25 mouse cellular contexts compared by ENCODE assay signal in genomic region chr13:30263681-30264080, GRCm38 (mm10).
DNase-seq lines count a peak whose midpoint lies in the region; ATAC-seq and TF ChIP-seq lines count a peak whose summit lies in the region.
"Had no signal": no experiment of that assay in that cellular context is flagged by ENCODE, and none has a peak within 500 bp of the region (broad histone marks: within the 10 kb centered on the region; RNA-seq: fewer than 3 reads in every experiment).

No protein-coding gene starts in this region.

- no peaks in the 10 kb centered on the region for H3K36me3 ChIP-seq in midbrain, postnatal 0 days (ENCODE audit: insufficient read depth, low read length)
- H3K36me3 ChIP-seq in midbrain, embryonic 14.5 days (ENCODE audit: control insufficient read depth, insufficient read depth, low read length) = no peaks in the 10 kb centered on the region
- H3K36me3 ChIP-seq: embryonic facial prominence, embryonic 12.5 days; embryonic facial prominence, embryonic 15.5 days; heart, embryonic 10.5 days; heart, embryonic 13.5 days had no signal

- H3K27ac ChIP-seq in midbrain, postnatal 0 days (ENCODE audit: low read depth, low read length) = no peak overlapping the region
- no peak overlapping the region for H3K27ac ChIP-seq in midbrain, embryonic 14.5 days (replicated peaks; ENCODE audit: low read depth, low read length)
- H3K27ac ChIP-seq: embryonic facial prominence, embryonic 12.5 days; embryonic facial prominence, embryonic 15.5 days; heart, adult 2 months; heart, embryonic 10.5 days; heart, embryonic 13.5 days; hindbrain, embryonic 14.5 days; hindbrain, postnatal 0 days had no signal

- H3K9me3 ChIP-seq in midbrain, postnatal 0 days (ENCODE audit: low read length) = no peaks in the 10 kb centered on the region
- H3K9me3 ChIP-seq in midbrain, embryonic 14.5 days (ENCODE audit: control insufficient read depth, low read length) = no peaks in the 10 kb centered on the region
- H3K9me3 ChIP-seq: embryonic facial prominence, embryonic 12.5 days; embryonic facial prominence, embryonic 15.5 days; heart, embryonic 10.5 days; heart, embryonic 13.5 days had no signal

- no peaks in the 10 kb centered on the region for H3K4me1 ChIP-seq in midbrain, postnatal 0 days (ENCODE audit: insufficient read depth, low read length)
- H3K4me1 ChIP-seq in midbrain, embryonic 14.5 days (ENCODE audit: control insufficient read depth, insufficient read depth, low read length) = no peaks in the 10 kb centered on the region
- H3K4me1 ChIP-seq: heart, embryonic 10.5 days had no signal

- 0 out of 2 replicates have a peak, but pooled peaks have one; percentile 14 for ATAC-seq in midbrain, postnatal 0 days (ENCODE audit: low FRiP score)
- ATAC-seq in midbrain, embryonic 14.5 days (ENCODE audit: low FRiP score, low TSS enrichment) = no peak
- peak; percentile 77 for ATAC-seq in common myeloid progenitor, adult 5-6 weeks (replicated peaks; ENCODE audit: low read depth, poor library complexity, severe bottlenecking)
- peak; percentile 51 for ATAC-seq in megakaryocyte progenitor cell, adult 5-6 weeks (replicated peaks; ENCODE audit: poor library complexity)
- no peak for ATAC-seq in inflammation-experienced regulatory T-cells, adult 6 months
- ATAC-seq: forebrain, embryonic 14.5 days; intestine, postnatal 0 days; Patski had no signal

- 84% methylated on average over 2 of the region's 2 CpGs for WGBS in midbrain, postnatal 0 days
- WGBS in midbrain, embryonic 14.5 days = 77% methylated on average over 2 of the region's 2 CpGs

- no peaks in the 10 kb centered on the region for H3K27me3 ChIP-seq in midbrain, postnatal 0 days (ENCODE audit: insufficient read depth, low read length)
- no peaks in the 10 kb centered on the region for H3K27me3 ChIP-seq in midbrain, embryonic 14.5 days (ENCODE audit: control insufficient read depth, insufficient read depth, low read length)
- H3K27me3 ChIP-seq: embryonic facial prominence, embryonic 12.5 days; embryonic facial prominence, embryonic 15.5 days; Patski had no signal

- H3K9ac ChIP-seq in midbrain, postnatal 0 days (replicated peaks; ENCODE audit: low read length, poor library complexity, severe bottlenecking) = no peak overlapping the region
- H3K9ac ChIP-seq in midbrain, embryonic 14.5 days (replicated peaks; ENCODE audit: low read length) = no peak overlapping the region
- H3K9ac ChIP-seq: embryonic facial prominence, embryonic 12.5 days; embryonic facial prominence, embryonic 15.5 days; heart, embryonic 13.5 days; hindbrain, embryonic 14.5 days had no signal

- no peak overlapping the region for H3K4me2 ChIP-seq in midbrain, postnatal 0 days (ENCODE audit: low read depth, low read length, poor library complexity, severe bottlenecking)
- no peak overlapping the region for H3K4me2 ChIP-seq in midbrain, embryonic 14.5 days (ENCODE audit: low read length)
- H3K4me2 ChIP-seq: embryonic facial prominence, embryonic 12.5 days; embryonic facial prominence, embryonic 15.5 days; heart, embryonic 13.5 days; hindbrain, embryonic 14.5 days had no signal

- no peak overlapping the region for H3K4me3 ChIP-seq in midbrain, postnatal 0 days (ENCODE audit: low read depth, low read length)
- no peak overlapping the region for H3K4me3 ChIP-seq in midbrain, embryonic 14.5 days (replicated peaks; ENCODE audit: low read depth, low read length)
- H3K4me3 ChIP-seq: embryonic facial prominence, embryonic 12.5 days; embryonic facial prominence, embryonic 15.5 days; heart, adult 2 months; heart, embryonic 10.5 days; heart, embryonic 13.5 days had no signal

- TF ChIP-seq CTCF in midbrain, postnatal 0 days (IDR thresholded peaks at IDR 0.05) = no peak

- DNase-seq in midbrain, postnatal 0 days (ENCODE audit: low spot score) = no peak
- DNase-seq in midbrain, embryonic 14.5 days = no peak
- no peak for DNase-seq in adrenal gland, postnatal 25 days
- DNase-seq in embryo, embryonic 9.5 days (ENCODE audit: extremely low spot score) = no peak
- DNase-seq: adrenal gland, postnatal 10 days; cerebellum, adult 11 months; cerebellum, adult 2 months; cerebellum, adult 9-11 months; cerebellum, postnatal 25 days; gastrocnemius, postnatal 25 days; heart, adult 2 months; heart, postnatal 14 days; heart, postnatal 4 days had no signal

Comparison
In these comparisons a context has a peak if more than half of its experiments do, and no peak if none do; other contexts are left out.
1. ATAC-seq: peak in midbrain, postnatal 0 days (single experiment), common myeloid progenitor, adult 5-6 weeks (single experiment) and megakaryocyte progenitor cell, adult 5-6 weeks (single experiment); none in midbrain, embryonic 14.5 days (single experiment) and inflammation-experienced regulatory T-cells, adult 6 months (single experiment).